Mouse (Mus musculus) heart, embryonic 10.5 days (tissue): ENCODE data around the gene Arid1b. TPM values are rescaled to one million over a fixed set of nuclear protein-coding genes. Genes with fewer than 3 reads are reported as not detected.

Experiments used
- DNase-seq: peaks from one replicate; pipeline ENCODE4 v3.0.0-alpha.2; 2017; ENCODE audit warnings: low spot score
- H3K27ac ChIP-seq: fragments of 300-500 bp; sonication (generic); 2 replicates; pipeline ENCODE4 v1.5.1; 2016; ENCODE audit warnings: mild to moderate bottlenecking
- H3K27me3 ChIP-seq: fragments of 300-500 bp; sonication (generic); 2 replicates; pipeline ENCODE4 v1.6.1; 2016; ENCODE audit warnings: mild to moderate bottlenecking; ENCODE audit not compliant: poor library complexity, insufficient read depth, severe bottlenecking
- H3K36me3 ChIP-seq: fragments of 300-500 bp; sonication (generic); 2 replicates; pipeline ENCODE4 v1.6.1; 2016; ENCODE audit warnings: mild to moderate bottlenecking, moderate library complexity
- H3K4me1 ChIP-seq: fragments of 300-500 bp; sonication (generic); 2 replicates; pipeline ENCODE4 v1.6.1; 2016; ENCODE audit warnings: mild to moderate bottlenecking
- H3K4me3 ChIP-seq: fragments of 300-500 bp; sonication (generic); 2 replicates; pipeline ENCODE4 v1.5.1; 2016; ENCODE audit warnings: mild to moderate bottlenecking, moderate library complexity
- H3K9me3 ChIP-seq: fragments of 300-500 bp; sonication (generic); 2 replicates; pipeline ENCODE4 v1.6.1; 2016; ENCODE audit warnings: mild to moderate bottlenecking, moderate library complexity
- WGBS: fragments of 180-500 bp; shearing (Covaris S2); methylation state at CpG from one replicate; pipeline ENCODE4 v1.1.7; 2016; 5-methylcytosine and 5-hydroxymethylcytosine counted together
- polyA plus RNA-seq: library from polyadenylated mRNA; unstranded; fragments of >200 nt; fragmentation: Nextera tagmentation; extraction: Ambion mirVana; gene quantifications from 2 replicates; pipeline ENCODE4 v1.2.1, GENCODE M21; 2016

Gene Arid1b
- polyA plus RNA-seq, 1 experiment from 2014 or later, result 8.4 TPM

DNA sequence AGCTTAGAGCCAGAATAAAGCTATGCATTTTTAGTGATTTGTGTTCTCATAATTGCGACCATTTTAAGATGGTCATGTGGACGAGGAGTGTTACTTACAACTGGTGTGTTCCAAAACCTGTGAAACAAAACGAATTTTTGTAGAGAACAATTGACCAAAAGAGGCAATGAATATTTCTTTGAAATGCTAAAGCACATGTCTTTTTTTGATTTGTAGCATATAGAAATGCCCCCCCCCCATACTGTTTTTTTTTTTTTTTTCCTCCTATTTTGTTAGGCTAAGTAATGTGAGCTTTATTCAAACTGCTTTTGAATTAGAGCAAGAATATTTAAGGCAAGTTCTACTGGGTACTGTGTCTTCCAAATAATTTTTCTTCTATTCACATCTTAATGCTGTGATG, 3.8 kb downstream of the Arid1b start:
- 64% methylated on average over 3 of the region's 3 CpGs for WGBS
- H3K4me1 ChIP-seq, result peaks cover 21% of the 10 kb centered on the region
- no peaks in the 10 kb centered on the region for H3K27me3 ChIP-seq
- no peaks in the 10 kb centered on the region for H3K9me3 ChIP-seq
- H3K4me3 ChIP-seq, result peak overlapping the region; percentile 94; the same call in 1 of the 2 replicates
- H3K36me3 ChIP-seq, result no peaks in the 10 kb centered on the region
- H3K27ac ChIP-seq, result no peak overlapping the region
- no peak for DNase-seq

DNA sequence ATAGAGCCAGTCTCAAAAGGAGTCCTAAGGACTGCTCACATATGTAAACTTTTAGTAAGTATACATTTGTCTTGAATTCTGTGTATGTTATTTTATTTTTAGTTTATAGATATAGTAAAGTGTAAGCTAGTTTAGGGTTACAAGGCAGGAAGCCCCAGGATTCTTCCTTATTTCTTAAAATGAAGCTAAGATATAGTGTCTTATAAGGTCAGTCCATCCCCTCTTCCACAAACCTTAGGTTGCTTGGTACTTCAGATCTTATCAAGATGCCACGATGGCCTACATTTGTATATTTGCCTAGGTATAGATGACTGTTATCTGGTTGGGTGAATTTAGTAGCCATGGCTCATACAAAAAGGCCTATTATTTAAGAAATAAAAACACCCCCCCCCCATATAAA, 5.1 kb downstream of the Arid1b start:
- Histone ChIP-seq H3K27ac (no peak overlapping the region), H3K4me3 (no peak overlapping the region), H3K27me3 (no peaks in the 10 kb centered on the region), H3K9me3 (no peaks in the 10 kb centered on the region), H3K4me1 (peaks cover 34% of the 10 kb centered on the region), H3K36me3 (no peaks in the 10 kb centered on the region)
- DNase-seq, result no peak
- WGBS, result 72% methylated on average over 1 of the region's 1 CpGs

DNA sequence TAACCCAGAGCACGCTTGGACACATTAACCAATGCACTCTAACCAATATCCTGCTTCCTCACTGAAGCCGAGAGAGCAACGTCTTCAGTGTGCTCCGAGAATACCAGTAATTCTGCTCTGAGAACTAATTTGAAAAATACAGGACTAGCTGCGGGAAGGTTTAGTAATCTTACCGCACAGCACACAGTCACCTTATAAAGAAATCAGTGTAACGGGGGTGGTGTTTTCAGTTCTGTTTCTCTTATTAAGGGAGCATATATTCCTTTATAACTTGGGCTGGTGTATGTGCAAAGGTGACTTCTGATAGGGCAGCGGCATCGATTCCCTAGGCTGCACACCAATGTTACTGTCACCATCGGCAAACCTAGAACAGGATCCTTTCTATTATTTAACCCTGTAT, 5.9 kb downstream of the Arid1b start:
- Histone ChIP-seq H3K36me3 (no peaks in the 10 kb centered on the region), H3K27me3 (no peaks in the 10 kb centered on the region), H3K27ac (no peak overlapping the region), H3K4me1 (peaks cover 41% of the 10 kb centered on the region), H3K9me3 (no peaks in the 10 kb centered on the region), H3K4me3 (no peak overlapping the region)
- 79% methylated on average over 10 of the region's 10 CpGs for WGBS
- DNase-seq, result no peak

DNA sequence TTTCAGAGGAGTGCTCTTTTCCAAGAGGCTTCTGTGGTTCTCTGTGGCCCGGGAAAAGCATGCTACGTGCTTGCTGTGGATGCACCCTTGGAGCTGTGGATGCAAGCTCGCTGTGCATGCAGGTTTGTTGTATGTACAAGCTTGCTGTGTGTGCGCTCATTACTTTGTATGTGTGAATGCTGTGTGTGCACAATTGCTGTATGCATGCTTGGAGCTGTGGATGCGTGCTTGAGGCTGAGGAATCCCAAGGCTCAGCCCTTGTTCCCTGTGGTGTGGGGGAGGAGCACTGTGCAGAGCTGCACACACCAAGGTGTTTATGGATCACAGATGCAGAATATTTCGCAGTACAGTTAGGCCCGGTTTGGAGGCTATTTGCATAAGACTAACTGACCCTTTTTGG, 6.7 kb downstream of the Arid1b start:
- Histone ChIP-seq H3K27ac (no peak overlapping the region), H3K4me3 (no peak overlapping the region), H3K4me1 (peaks cover 50% of the 10 kb centered on the region), H3K36me3 (no peaks in the 10 kb centered on the region), H3K27me3 (no peaks in the 10 kb centered on the region), H3K9me3 (no peaks in the 10 kb centered on the region)
- no peak for DNase-seq
- WGBS, result 75% methylated on average over 7 of the region's 7 CpGs

DNA sequence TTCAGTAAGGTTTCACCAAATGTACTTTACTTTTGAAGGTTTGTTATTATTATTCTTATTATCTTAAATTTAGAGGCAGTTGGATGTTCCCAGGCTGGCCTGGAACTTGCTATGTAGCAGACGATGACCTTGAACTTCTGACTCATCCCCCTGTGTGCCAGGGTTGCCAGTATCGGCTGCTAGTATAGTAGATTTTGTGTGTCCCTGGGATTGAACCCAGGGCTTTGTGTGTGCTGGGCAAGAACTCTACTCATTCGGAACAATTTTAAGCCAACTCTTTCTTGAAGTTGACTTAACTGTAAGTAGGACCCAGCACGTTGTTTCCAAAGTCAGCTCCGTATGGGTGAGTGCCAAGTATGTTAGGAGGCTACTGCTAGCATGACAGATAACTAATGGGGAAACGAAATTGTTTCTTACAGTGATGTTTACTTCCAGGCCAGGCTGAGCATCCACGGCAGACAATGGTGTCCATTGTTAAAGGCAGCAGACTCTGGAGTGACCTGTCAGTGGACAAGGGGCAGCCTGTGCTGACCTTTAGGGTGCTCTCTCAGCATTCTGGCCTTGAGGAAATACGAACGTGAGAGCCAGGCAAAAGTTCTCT, 7.5 kb downstream of the Arid1b start:
- 51% methylated on average over 9 of the region's 9 CpGs for WGBS
- Histone ChIP-seq H3K27me3 (no peaks in the 10 kb centered on the region), H3K4me1 (peaks cover 54% of the 10 kb centered on the region), H3K27ac (no peak overlapping the region), H3K9me3 (no peaks in the 10 kb centered on the region), H3K4me3 (no peak overlapping the region), H3K36me3 (no peaks in the 10 kb centered on the region)
- no peak for DNase-seq

DNA sequence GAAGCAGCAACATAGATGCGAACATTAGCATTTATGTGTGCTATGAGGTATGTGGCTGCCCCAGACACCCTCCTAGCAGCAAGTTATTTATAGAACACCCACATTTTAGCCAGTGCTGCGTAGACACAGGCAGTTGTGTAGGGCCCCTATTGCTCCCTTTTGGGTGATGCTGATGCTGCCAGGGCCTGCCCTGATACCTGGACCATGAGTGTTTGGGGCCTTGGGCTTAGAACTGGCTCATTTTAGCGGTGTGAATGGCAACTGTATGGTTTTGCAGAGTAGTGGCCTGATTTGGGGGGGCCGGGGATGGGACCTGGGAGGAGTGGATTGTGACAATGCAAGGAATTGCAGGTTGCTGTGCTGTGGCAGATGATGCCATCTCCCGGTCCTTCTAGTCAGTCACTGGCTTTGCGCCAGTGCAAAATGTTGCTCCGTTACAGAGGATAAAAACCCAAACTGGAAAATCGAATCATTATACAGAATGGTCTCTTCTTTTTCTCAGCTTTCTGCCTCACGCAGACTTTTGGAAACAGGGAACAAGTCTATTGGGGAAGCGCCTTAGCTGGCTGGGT, 8.9 kb downstream of the Arid1b start:
- Histone ChIP-seq H3K4me3 (no peak overlapping the region), H3K9me3 (no peaks in the 10 kb centered on the region), H3K4me1 (peaks cover 66% of the 10 kb centered on the region), H3K36me3 (no peaks in the 10 kb centered on the region), H3K27ac (no peak overlapping the region), H3K27me3 (no peaks in the 10 kb centered on the region)
- DNase-seq, result no peak
- WGBS, result 69% methylated on average over 10 of the region's 10 CpGs

DNA sequence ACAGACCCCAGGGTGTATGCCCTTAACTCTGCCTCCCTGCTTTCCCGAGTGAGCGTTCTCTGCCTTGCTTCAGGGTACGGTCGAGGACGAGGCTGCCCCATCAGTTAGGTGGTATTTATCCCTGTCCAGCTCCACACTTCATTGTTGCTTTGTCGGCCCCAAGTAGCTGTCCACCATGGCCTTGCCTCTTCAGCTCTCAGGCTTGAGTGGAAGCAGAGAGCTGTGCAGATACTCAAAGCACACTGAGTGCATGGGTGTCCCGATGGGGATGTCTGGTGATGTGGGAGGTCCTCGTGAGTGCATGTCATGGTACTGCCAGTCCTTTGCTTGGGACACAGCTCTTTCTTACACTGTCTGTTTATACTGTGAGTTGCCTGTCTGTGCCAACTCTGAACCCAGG, 10.1 kb downstream of the Arid1b start:
- Histone ChIP-seq H3K27ac (no peak overlapping the region), H3K4me1 (peaks cover 78% of the 10 kb centered on the region), H3K36me3 (no peaks in the 10 kb centered on the region), H3K4me3 (no peak overlapping the region), H3K9me3 (no peaks in the 10 kb centered on the region), H3K27me3 (no peaks in the 10 kb centered on the region)
- 45% methylated on average over 8 of the region's 8 CpGs for WGBS
- DNase-seq, result peak; percentile 74

DNA sequence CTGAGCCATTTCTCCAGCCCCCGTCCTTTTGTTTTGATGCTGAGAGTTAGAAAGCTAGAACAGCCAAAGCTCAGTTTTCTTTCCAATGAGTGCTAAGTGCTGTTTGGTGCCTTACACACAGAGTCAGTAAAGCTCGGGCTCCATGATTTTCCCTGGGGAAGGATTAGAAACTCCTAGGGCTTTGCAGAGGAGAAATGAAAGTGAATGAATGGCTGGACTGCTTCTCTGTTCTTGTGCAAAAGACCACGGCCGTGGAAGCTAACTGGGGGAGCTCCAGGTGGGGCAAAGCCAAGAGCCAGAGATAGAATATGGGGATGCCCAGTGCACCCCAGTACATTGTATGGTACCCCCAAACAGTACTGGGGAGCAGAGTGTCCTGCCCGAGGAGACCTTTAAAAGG, 10.6 kb downstream of the Arid1b start:
- no peaks in the 10 kb centered on the region for H3K27me3 ChIP-seq
- H3K4me1 ChIP-seq, result peaks cover 83% of the 10 kb centered on the region
- 70% methylated on average over 5 of the region's 5 CpGs for WGBS
- no peak overlapping the region for H3K27ac ChIP-seq
- no peaks in the 10 kb centered on the region for H3K9me3 ChIP-seq
- no peaks in the 10 kb centered on the region for H3K36me3 ChIP-seq
- no peak overlapping the region for H3K4me3 ChIP-seq
- DNase-seq, result no peak

DNA sequence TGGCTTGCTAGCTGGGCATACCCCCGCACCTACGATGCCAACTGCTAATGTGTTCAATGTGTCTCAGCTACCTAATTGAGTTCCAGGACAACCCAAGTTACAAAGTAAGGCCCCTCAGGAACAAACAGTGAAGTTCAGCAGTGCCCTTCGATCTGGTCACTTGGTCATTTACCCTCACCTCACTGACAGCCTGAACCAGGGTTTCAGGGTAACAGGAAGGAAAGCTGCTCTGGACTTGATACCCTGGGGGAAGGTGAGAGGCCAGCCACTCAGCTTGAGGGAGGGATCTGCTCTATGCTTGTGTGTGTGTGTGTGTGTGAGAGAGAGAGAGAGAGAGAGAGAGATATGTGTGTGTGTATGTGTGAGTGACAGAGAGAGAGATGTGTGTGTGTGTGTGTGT, 11.2 kb downstream of the Arid1b start:
- H3K27me3 ChIP-seq, result no peaks in the 10 kb centered on the region
- no peaks in the 10 kb centered on the region for H3K9me3 ChIP-seq
- H3K4me1 ChIP-seq, result peaks cover 88% of the 10 kb centered on the region
- DNase-seq, result peak; percentile 66
- H3K4me3 ChIP-seq, result no peak overlapping the region
- 63% methylated on average over 3 of the region's 3 CpGs for WGBS
- H3K36me3 ChIP-seq, result no peaks in the 10 kb centered on the region
- no peak overlapping the region for H3K27ac ChIP-seq

DNA sequence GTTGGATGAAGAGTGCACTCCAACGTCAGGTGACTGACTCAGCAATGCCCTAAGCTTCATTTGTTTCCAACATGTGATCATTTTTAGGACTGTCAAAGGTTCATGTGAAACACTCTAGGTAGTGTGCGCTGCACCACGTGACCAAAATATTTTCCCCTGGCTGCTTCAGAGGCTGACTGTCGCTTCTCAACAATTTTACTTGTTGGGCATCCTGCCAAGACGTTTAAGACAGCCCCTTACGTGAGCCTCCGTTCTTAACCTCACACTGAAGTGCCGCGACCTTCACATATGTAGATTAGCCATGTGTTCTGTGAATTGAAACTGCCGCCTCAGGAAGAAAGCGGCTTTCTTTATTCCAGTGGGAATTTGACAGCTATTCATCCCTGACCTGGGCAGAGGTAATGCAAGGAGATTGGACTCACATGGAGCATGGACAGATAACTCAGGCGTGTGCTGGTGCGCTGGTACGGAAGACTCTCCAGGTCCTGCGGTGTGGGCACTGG, 13.1 kb downstream of the Arid1b start:
- H3K27ac ChIP-seq, result no peak overlapping the region
- H3K9me3 ChIP-seq, result no peaks in the 10 kb centered on the region
- H3K36me3 ChIP-seq, result no peaks in the 10 kb centered on the region
- 26% methylated on average over 15 of the region's 15 CpGs for WGBS
- peak; percentile 74 for DNase-seq
- peak overlapping the region; percentile 31; the same call in 1 of the 2 replicates for H3K4me3 ChIP-seq
- no peaks in the 10 kb centered on the region for H3K27me3 ChIP-seq
- peaks cover 89% of the 10 kb centered on the region for H3K4me1 ChIP-seq

DNA sequence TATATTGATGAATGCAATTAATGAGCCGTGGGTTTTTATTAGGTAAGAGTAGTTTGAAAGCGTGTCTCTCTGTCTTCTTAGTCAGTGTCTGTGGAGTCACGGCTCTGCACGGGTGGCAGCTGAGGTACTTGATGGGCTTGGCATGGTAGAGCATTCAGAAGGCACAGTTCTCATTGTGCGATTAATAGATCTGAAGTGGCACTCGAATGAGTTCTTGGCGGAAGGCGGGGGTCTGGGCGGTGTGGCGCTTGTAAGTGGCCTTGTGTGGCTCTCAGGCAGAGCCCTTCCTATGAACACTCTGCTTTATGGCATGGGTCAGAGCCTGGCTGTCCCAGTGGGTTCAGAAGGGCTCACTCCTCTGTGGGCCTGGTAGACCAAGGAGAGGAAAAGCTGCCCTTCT, 14.1 kb downstream of the Arid1b start:
- Histone ChIP-seq H3K36me3 (no peaks in the 10 kb centered on the region), H3K27ac (no peak overlapping the region), H3K4me3 (no peak overlapping the region), H3K27me3 (no peaks in the 10 kb centered on the region), H3K9me3 (no peaks in the 10 kb centered on the region), H3K4me1 (peaks cover 89% of the 10 kb centered on the region)
- 73% methylated on average over 10 of the region's 10 CpGs for WGBS
- peak; percentile 64 for DNase-seq

DNA sequence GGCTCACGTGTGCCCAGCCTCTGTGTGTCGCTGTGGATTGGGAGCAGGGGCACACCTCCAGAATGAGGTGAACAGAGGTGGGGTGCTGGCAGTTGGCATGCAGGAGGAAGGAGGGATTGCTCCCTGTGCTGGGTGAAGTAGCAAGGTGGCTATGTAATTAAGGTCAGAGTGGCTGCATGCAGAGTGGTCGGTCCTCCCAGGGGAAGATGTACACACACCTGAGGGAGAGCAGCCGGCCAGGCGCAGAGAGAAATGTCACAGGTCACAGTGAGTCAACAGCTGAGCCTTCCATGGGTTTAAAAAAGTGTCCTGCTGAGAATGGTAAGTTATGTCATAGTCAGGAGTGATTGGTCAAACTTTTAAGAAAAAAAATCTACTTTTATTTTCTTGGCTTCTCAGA, 14.6 kb downstream of the Arid1b start:
- H3K27me3 ChIP-seq, result no peaks in the 10 kb centered on the region

DNA sequence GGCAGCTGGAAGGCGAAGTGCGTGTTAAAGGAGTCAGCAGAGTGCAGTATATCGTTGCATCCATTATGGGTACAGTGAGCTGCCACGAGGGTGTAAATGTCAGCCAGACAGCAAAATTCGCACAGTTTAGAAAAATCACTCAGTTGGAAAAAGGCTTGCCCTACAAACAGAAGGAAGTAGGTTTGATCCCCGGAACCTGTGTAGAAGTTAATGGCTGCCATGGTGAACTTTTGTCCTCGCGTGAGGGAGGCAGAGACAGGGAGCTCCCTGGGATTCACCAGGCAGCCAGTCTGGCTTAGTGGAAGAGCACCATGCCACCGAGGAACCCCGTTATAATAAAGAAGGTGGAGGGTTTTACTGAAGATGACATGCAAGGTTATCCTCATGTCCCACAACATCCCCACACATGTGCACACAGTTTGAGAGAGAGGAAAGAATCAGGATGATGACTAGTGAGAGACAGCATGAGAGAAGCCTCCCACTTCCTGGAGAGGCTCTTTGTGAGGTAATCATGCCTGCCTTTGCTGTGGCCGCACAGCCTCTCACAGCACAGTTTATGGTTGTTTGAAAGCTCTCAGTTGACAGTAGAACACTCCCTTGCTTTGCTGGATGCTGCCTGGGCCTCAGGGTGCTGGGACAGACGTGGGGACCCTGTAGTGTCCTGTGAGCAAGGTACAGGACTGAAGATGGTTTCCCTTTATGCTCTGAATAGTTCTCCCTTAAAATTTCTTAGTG, 15.6 kb downstream of the Arid1b start:
- Histone ChIP-seq H3K9me3 (no peaks in the 10 kb centered on the region), H3K27me3 (no peaks in the 10 kb centered on the region), H3K4me3 (no peak overlapping the region), H3K4me1 (peaks cover 83% of the 10 kb centered on the region), H3K36me3 (peaks cover 1% of the 10 kb centered on the region; the same call in 1 of the 2 replicates), H3K27ac (no peak overlapping the region)
- WGBS, result 71% methylated on average over 12 of the region's 12 CpGs
- DNase-seq, result peak; percentile 68

More for the DNA sequence above, 14.6 kb downstream of the Arid1b start:
- DNase-seq, result peak; percentile 70
- H3K27ac ChIP-seq, result no peak overlapping the region
- no peaks in the 10 kb centered on the region for H3K9me3 ChIP-seq
- no peaks in the 10 kb centered on the region for H3K36me3 ChIP-seq
- WGBS, result 66% methylated on average over 5 of the region's 5 CpGs
- H3K4me3 ChIP-seq, result no peak overlapping the region
- peaks cover 84% of the 10 kb centered on the region for H3K4me1 ChIP-seq
